Mouse (Mus musculus): ENCODE measurements around the gene Gm28048.

Gm28048 gene

GRCm38 (mm10) chr11:22859633-22860334, 122.1 kb downstream of the Gm28048 start:
- DNase-seq (ENCODE audit: low spot score in 2 of 2) = peak; percentile 84 to 87

GRCm38 (mm10) chr11:22859301-22859632, 122.6 kb downstream of the Gm28048 start:
- peak; percentile 72 to 74 for DNase-seq (ENCODE audit: low spot score in 2 of 2)

- DNase-seq (ENCODE audit: low spot score in 2 of 2) = no peak
Observed at GRCm38 (mm10) chr11:22858441-22859300, 123.2 kb downstream of the Gm28048 start.

GRCm38 (mm10) chr11:22857705-22858440, 124.0 kb downstream of the Gm28048 start:
- no peak for DNase-seq (ENCODE audit: low spot score in 2 of 2)

GRCm38 (mm10) chr11:22857106-22857704, 124.7 kb downstream of the Gm28048 start:
- DNase-seq (ENCODE audit: low spot score in 2 of 2) = no peak

GRCm38 (mm10) chr11:22856371-22856965, 125.4 kb downstream of the Gm28048 start:
- no peak for DNase-seq (ENCODE audit: low spot score in 2 of 2)

GRCm38 (mm10) chr11:22854571-22854970, 127.3 kb downstream of the Gm28048 start:
- no peak for DNase-seq (ENCODE audit: low spot score in 2 of 2)

- no peak for DNase-seq (ENCODE audit: low spot score in 2 of 2)
Observed at GRCm38 (mm10) chr11:22853477-22854157, 128.3 kb downstream of the Gm28048 start.

GRCm38 (mm10) chr11:22852510-22852909, 129.4 kb downstream of the Gm28048 start:
- DNase-seq (ENCODE audit: low spot score in 2 of 2) = no peak

GRCm38 (mm10) chr11:22851416-22851815, 130.5 kb downstream of the Gm28048 start:
- no peak for DNase-seq (ENCODE audit: low spot score in 2 of 2)

- no peak for DNase-seq (ENCODE audit: low spot score in 2 of 2)
Observed at GRCm38 (mm10) chr11:22850077-22850476, 131.8 kb downstream of the Gm28048 start.

- DNase-seq (ENCODE audit: low spot score in 2 of 2) = no peak
Observed at GRCm38 (mm10) chr11:22848649-22849195, 133.2 kb downstream of the Gm28048 start.

- DNase-seq (ENCODE audit: low spot score in 2 of 2) = no peak
Observed at GRCm38 (mm10) chr11:22847732-22848648, 133.9 kb downstream of the Gm28048 start.

- no peak for DNase-seq (ENCODE audit: low spot score in 2 of 2)
Observed at GRCm38 (mm10) chr11:22846960-22847731, 134.7 kb downstream of the Gm28048 start.

GRCm38 (mm10) chr11:22846093-22846835, 135.6 kb downstream of the Gm28048 start:
- DNase-seq (ENCODE audit: low spot score in 2 of 2) = peak; percentile 59 to 64

- no peak for DNase-seq (ENCODE audit: low spot score in 2 of 2)
Observed at GRCm38 (mm10) chr11:22844754-22845718, 136.9 kb downstream of the Gm28048 start.

GRCm38 (mm10) chr11:22839456-22839855, 142.4 kb downstream of the Gm28048 start:
- DNase-seq (ENCODE audit: low spot score in 2 of 2) = no peak
